Mouse (Mus musculus) spleen, embryonic (tissue): Measurements from ENCODE around the gene Amdhd2.
"Not testable (repeated sequence)": the region's sequence is repeated elsewhere in the genome, so short reads cannot be mapped to it uniquely, and the experiment has no call there.

ENCODE experiments used
- CTCF ChIA-PET: fragments of 350-600 bp; sonication (Branson Sonifier 250); formaldehyde crosslinking; loops from one replicate; lab custom pipeline; 2022; lab: Charles Lee

The Amdhd2 gene

GRCm38 (mm10) chr17:24157526-24157925 lies 6.0 kb downstream of the Amdhd2 start:
- CTCF ChIA-PET, result no interaction called here

GRCm38 (mm10) chr17:24157121-24157520 lies 6.4 kb downstream of the Amdhd2 start:
- CTCF ChIA-PET, result no interaction called here

DNA sequence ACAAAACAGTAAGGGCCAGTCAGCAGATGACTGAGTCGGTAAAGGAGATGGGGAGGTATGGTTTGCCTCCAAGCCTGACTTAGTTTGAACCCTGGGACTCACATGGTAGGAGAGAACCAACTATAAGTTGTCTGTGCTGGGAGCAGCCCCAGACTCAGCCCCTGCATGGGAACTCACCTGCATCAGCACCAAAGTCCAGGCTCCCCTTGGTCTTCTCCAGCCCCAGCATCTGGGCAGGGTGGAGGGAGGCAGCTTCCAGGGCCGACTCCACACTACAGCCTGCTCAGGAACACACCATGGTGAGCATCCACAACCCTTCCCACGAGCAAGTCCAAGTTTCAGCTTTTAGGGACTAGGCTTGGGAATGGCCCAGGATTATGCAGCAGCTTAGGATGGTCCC lies 7.2 kb downstream of the Amdhd2 start:
- CTCF ChIA-PET, result no interaction called here

- CTCF ChIA-PET, result no interaction called here
Measured at GRCm38 (mm10) chr17:24155742-24156141, 7.8 kb downstream of the Amdhd2 start.

GRCm38 (mm10) chr17:24154463-24154862 lies 9.1 kb downstream of the Amdhd2 start:
- CTCF ChIA-PET, result no interaction called here

- CTCF ChIA-PET, result interaction anchor here (0.7 kb wide), 1 partner anchor 92 kb away, joined by 16 read pairs; no protein-coding TSS in a partner anchor
Measured at GRCm38 (mm10) chr17:24151890-24152563, 11.5 kb downstream of the Amdhd2 start.

GRCm38 (mm10) chr17:24151382-24151781 lies 12.2 kb downstream of the Amdhd2 start:
- CTCF ChIA-PET, result interaction anchor here (0.7 kb wide), 2 partner anchors 93 to 286 kb away, joined by 16 read pairs; no protein-coding TSS in a partner anchor

GRCm38 (mm10) chr17:24150824-24151223 lies 12.7 kb downstream of the Amdhd2 start, which contains the start of gene Pdpk1:
Gene Pdpk1 (minus strand): TSS chr17:24150924.
- CTCF ChIA-PET, result interaction anchor here (0.7 kb wide), 1 partner anchor 286 kb away, joined by 16 read pairs; no protein-coding TSS in a partner anchor

DNA sequence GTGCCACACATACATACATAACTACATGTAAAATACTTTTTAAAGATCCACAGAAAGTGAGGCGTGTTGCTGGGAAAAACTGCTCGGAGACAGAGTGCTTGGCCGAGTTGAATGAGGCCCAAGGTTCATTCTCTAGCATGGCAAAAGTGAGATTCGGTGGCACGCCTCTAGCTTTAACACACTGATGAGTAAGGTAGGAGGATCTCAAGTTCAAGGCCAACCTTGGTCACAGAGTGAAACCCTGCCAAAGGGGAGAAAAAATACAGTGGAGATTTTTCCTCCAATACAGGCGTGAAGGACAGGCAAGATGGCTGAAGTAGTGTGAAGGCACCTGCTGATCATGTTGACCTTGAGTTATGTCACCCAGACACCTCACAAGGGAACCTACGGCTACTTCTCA lies 14.1 kb downstream of the Amdhd2 start:
- CTCF ChIA-PET, result no interaction called here

DNA sequence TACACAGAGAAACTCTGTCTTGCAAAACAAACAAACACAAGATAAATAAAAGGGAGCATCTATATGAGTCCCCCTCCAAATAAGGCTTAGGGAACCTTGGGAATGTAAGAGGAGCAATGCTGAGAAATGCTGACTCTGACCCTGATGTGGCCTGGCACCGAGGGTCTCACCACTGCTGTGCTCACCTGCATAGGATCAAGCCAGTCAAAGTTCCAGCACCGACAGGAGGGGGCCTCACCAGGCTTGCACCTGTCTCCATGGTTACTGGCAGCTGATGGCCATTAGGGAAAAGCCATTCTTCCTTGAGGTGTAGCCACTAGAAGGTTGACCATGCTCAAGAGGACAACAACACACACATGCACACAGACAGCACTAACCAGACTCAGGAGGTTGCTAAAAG lies 20.7 kb downstream of the Amdhd2 start:
- CTCF ChIA-PET, result no interaction called here

- CTCF ChIA-PET, result interaction anchor here (0.6 kb wide), 1 partner anchor 1098 kb away, joined by 4 read pairs; no protein-coding TSS in a partner anchor
Measured at GRCm38 (mm10) chr17:24141425-24141920, 22.1 kb downstream of the Amdhd2 start.

DNA sequence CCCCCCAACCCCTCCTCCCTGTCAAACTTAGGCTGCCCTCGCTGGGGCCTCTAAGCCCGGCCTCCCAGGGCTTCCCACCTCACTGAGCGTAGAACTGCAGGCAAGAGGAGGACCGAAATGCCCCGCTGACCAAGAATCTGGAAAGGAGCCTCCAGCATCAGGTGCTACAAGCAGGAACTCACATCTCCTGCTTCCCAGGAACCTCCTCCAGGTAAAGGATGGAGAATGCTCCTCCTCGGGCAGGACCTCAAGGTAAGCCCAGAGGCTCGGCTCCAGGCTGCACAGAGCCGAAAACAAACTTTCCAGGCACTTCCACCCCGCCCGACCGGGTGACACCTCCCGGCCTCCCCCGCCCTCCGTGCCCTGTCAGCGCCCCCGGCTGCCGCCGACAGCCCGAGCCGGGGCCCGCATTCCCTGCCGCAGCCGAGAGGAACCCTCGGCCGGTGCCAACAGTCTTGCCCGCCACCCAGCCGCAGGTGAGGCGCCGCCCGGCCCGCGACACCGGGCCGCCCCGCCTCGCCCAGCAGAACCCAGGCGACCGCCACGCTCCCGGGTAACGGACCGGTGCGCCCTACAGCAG lies 22.6 kb downstream of the Amdhd2 start:
- CTCF ChIA-PET, result no interaction called here

DNA sequence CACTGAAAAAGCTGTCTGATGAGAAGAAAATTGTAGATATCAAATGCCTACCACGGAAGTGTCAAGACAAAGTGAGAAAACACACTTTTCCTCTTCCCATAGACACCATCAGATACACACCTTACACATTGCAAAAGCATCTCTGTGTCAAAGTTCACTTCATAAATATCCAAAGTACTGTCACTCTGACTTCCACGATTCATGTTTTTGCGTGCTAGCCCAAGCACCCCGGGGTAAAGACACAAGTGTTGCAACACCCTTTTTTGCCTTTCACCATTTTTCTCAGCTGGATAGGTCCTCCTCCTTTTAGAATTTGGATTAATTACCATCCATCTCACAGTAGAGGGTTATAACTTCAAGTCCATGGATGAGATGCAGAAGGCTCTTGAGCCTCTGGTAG lies 23.6 kb downstream of the Amdhd2 start:
- CTCF ChIA-PET, result no interaction called here

DNA sequence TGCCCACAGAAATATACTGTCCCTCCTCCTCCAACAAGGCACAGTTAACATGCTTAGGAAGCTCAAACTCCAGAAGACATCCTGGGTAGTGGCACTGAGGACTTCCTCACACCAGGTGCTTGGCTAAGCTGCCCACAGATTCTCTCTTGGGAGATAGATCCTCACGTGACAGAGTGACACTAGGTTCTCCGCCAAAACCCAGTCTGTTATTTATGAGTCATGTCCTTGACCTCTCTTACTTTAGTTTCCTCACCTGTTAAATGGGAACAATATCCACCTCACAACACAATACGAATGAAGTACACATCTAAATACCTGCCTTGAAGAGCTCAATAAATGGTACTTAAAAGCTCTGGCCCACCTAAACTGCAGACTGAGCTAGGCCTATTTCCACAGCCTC lies 24.3 kb downstream of the Amdhd2 start:
- CTCF ChIA-PET, result no interaction called here

GRCm38 (mm10) chr17:24137226-24137880 lies 26.2 kb downstream of the Amdhd2 start:
- CTCF ChIA-PET, result no interaction called here

DNA sequence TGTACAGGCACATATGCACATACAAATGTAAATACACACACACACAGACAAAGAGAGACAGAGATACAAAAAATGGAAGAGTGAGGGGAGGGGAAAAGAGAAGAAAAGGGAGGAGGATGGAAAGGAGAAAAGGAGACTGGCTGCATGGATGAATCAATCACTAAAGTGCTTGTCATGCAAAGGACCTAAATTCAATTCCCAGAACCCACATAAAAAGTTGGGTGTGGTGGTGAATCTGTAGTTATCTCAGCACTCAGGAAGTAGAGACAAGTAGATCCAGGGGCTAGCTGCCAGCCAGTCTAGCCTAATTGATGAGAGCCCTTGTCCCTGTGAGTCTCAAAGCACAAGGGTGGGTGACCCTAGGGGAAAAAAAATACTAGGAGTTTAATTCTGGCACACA lies 29.5 kb downstream of the Amdhd2 start:
- CTCF ChIA-PET, result no interaction called here

DNA sequence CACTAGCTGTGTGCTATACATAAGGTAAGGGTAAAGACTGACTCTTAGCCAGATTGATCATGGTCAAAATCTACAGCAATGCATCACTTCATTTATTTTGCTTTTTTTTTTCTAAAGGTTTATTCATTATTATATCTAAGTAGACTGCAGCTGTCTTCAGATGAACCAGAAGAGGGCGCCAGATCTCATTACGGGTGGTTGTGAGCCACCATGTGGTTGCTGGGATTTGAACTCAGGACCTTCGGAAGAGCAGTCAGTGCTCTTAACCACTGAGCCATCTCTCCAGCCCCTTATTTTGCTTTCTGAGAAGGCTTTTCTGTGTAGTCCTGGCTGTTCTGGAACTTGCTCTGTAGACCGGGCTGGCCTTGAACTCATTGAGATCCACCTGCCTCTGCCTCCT lies 30.6 kb downstream of the Amdhd2 start:
- CTCF ChIA-PET, result not testable (repeated sequence)

DNA sequence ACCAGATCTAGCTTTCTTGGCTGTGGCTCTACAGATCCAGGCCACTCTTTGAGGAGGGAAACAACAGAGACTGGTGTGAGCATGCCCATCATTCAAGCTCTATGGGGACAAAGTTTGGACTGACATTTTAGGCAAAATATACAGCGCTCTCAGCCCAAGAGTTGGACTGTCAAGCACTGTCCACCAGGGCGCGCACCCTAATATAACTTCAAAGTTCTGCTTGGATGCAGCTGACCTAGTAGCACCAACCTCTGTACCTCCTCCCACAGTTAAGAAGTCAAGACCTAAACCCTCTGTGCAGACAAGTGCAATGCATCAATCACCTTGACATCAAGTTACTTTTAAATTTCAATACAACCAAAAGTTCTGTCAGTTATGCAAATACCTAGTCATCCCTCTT lies 32.0 kb downstream of the Amdhd2 start:
- CTCF ChIA-PET, result no interaction called here

- CTCF ChIA-PET, result interaction anchor here (1.1 kb wide), 1 partner anchor 227 kb away, joined by 4 read pairs; no protein-coding TSS in a partner anchor
Measured at GRCm38 (mm10) chr17:24129246-24129645, 34.3 kb downstream of the Amdhd2 start.

DNA sequence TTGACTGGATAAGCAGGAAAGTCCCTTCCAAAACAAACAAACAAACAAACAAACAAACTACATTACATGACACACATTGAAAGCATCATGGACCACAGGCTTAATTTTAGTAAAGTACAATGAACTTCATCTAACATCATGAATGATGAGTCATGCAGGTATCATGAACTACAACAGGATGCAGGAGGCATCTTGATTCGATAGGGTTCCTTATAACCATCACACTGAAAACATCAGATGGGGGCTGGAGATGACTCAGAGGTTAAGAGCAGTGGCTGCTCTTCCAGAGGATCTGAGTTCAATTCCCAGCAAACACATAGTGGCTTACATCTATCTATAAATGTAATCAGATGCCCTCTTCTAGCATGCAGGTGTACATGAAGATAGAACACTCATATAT lies 36.0 kb downstream of the Amdhd2 start:
- CTCF ChIA-PET, result no interaction called here

- CTCF ChIA-PET, result no interaction called here
Measured at GRCm38 (mm10) chr17:24126801-24127200, 36.8 kb downstream of the Amdhd2 start.

DNA sequence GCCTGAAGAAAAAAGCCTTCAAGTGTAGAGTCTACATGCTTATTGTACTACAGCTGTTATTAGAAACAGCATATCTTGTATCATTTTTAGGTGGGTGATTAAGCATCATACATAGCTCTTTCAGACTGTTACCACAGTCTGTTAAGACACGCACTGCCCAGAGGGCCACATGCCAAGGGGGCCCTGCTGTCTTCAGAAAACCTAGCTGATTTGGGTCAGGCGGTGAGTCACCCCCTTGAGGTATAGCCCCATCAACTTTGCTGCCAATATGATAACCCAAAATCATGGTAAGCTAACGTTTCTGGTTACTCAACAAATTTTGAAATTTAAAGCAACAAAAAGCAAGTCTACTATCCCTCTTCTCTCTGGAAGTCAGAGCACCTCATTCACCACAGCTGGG lies 44.1 kb downstream of the Amdhd2 start:
- CTCF ChIA-PET, result no interaction called here
